Mouse (Mus musculus) lung, embryonic 15.5 days (tissue): ENCODE results near the gene Copb1. TPM values are rescaled to one million over a fixed set of nuclear protein-coding genes. Genes with fewer than 3 reads are reported as not detected.

ENCODE experiments used
- ATAC-seq: fragments of 200-750 bp; cut with Nextera tagmentation; 2 replicates; pipeline ENCODE4 v1.8.0; 2017; ENCODE audit warnings: moderate number of reproducible peaks, borderline replicate concordance; ENCODE audit not compliant: low FRiP score, low TSS enrichment; ENCODE audit errors: extremely low read depth
- H3K27ac ChIP-seq: fragments of 300-500 bp; sonication (generic); 2 replicates; pipeline ENCODE4 v1.5.1; 2015; ENCODE audit warnings: moderate library complexity, mild to moderate bottlenecking, inconsistent platforms
- H3K27me3 ChIP-seq: fragments of 300-500 bp; sonication (generic); 2 replicates; pipeline ENCODE4 v1.6.1; 2015; ENCODE audit warnings: inconsistent platforms
- H3K36me3 ChIP-seq: fragments of 300-500 bp; sonication (generic); 2 replicates; pipeline ENCODE4 v1.6.1; 2015; ENCODE audit warnings: inconsistent platforms
- H3K4me1 ChIP-seq: fragments of 300-500 bp; sonication (generic); 2 replicates; pipeline ENCODE4 v1.6.1; 2015; ENCODE audit warnings: inconsistent platforms
- H3K4me2 ChIP-seq: fragments of 300-500 bp; sonication (generic); 2 replicates; pipeline ENCODE4 v1.6.1; 2015; ENCODE audit warnings: inconsistent platforms, mild to moderate bottlenecking, moderate library complexity
- H3K4me3 ChIP-seq: fragments of 300-500 bp; sonication (generic); 2 replicates; pipeline ENCODE4 v1.5.1; 2015; ENCODE audit warnings: mild to moderate bottlenecking, inconsistent platforms
- H3K9ac ChIP-seq: fragments of 300-500 bp; sonication (generic); 2 replicates; pipeline ENCODE4 v1.6.1; 2015; ENCODE audit warnings: inconsistent platforms
- H3K9me3 ChIP-seq: fragments of 300-500 bp; sonication (generic); 2 replicates; pipeline ENCODE4 v1.6.1; 2016; ENCODE audit warnings: inconsistent platforms
- WGBS: fragments of 180-500 bp; shearing (Covaris S2); methylation state at CpG from one replicate; pipeline ENCODE4 v1.1.7; 2015; 5-methylcytosine and 5-hydroxymethylcytosine counted together
- polyA plus RNA-seq: library from polyadenylated mRNA; unstranded; fragments of >200 nt; fragmentation: Nextera tagmentation; extraction: Ambion mirVana; gene quantifications from 2 replicates; pipeline ENCODE4 v1.2.1, GENCODE M21; 2015

Gene Copb1
- 123 and 126 TPM in 2 replicates for polyA plus RNA-seq

DNA sequence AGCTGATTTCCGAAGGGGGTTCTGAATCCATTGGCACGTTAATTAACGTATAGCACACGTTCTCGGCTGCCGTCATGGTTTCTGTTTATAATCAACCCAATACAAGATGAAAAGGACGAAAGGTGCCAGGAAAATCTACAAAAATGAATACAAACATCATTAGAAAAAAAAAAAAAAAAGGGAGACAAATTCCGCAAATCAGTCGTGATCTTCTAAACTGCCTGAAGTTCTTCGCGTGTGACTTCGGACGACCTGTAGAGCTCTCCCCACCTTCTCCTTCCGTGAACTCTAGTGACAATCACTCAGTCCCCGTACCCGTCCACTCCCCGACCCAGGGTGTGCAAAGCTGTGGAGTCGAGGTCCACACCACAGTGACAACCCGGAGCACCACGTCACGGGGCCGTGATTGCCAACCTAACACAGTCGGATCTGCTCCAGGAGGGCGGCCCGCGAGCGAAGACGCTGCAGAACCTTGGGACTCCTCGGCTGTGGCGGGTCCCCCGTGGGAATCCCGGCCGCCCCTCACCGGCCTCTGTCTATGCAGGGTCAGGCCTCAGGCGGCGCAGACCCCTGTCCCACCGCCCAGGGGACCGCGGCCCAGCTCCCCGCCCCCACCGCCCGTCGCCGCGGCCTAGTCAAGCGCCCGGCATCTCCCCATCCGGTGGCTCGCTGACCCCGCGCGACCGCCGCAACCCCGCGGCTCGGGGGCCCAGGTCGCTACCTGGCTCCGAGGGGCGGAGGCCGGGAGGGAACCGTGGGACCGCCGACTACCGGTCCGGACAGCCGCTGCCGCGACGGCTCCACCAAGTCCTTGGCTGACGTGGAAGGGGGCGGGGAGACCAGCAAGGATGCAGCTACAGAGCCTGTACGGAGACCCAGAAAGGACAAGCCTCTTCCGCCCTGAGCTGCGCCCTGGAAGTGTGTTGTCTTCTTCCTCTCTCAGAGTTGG lies at the start of gene Copb1:
TSS of gene Copb1 (minus strand) at position 827 of the 949 bp plus-strand sequence.
- ATAC-seq: peak; percentile 99
- 1% methylated on average over 75 of the region's 75 CpGs for WGBS

GRCm38 (mm10) chr7:114301293-114301782 lies 46.8 kb upstream of the Copb1 start:
- no peak for ATAC-seq
- H3K36me3 ChIP-seq: no peaks in the 10 kb centered on the region
- no peaks in the 10 kb centered on the region for H3K9me3 ChIP-seq
- no peak overlapping the region for H3K4me2 ChIP-seq
- no peaks in the 10 kb centered on the region for H3K27me3 ChIP-seq
- 41% methylated on average over 4 of the region's 4 CpGs for WGBS
- no peak overlapping the region for H3K9ac ChIP-seq
- no peak overlapping the region for H3K27ac ChIP-seq
- H3K4me3 ChIP-seq: no peak overlapping the region
- H3K4me1 ChIP-seq: no peaks in the 10 kb centered on the region

More for the DNA sequence above, at the start of gene Copb1:
- Histone ChIP-seq H3K9me3 (peaks cover 2% of the 10 kb centered on the region; the same call in 1 of the 2 replicates), H3K36me3 (peaks cover 29% of the 10 kb centered on the region), H3K4me3 (peak within 1 kb of the TSS; percentile 88), H3K4me1 (peaks cover 4% of the 10 kb centered on the region; the same call in 1 of the 2 replicates), H3K27me3 (no peaks in the 10 kb centered on the region), H3K9ac (peak within 1 kb of the TSS; percentile 91), H3K27ac (peak within 1 kb of the TSS; percentile 50), H3K4me2 (peak within 1 kb of the TSS; percentile 48)

- Histone ChIP-seq H3K4me3 (no peak overlapping the region), H3K9me3 (no peaks in the 10 kb centered on the region), H3K36me3 (no peaks in the 10 kb centered on the region), H3K27me3 (no peaks in the 10 kb centered on the region), H3K27ac (no peak overlapping the region), H3K4me1 (no peaks in the 10 kb centered on the region), H3K4me2 (no peak overlapping the region), H3K9ac (no peak overlapping the region)
- 92% methylated on average over 2 of the region's 2 CpGs for WGBS
- ATAC-seq: no peak
Observed at GRCm38 (mm10) chr7:114300782-114301181, 46.3 kb upstream of the Copb1 start.

- ATAC-seq: no peak
- no peaks in the 10 kb centered on the region for H3K4me1 ChIP-seq
- no peak overlapping the region for H3K4me2 ChIP-seq
- 45% methylated on average over 4 of the region's 4 CpGs for WGBS
- H3K4me3 ChIP-seq: no peak overlapping the region
- peak overlapping the region; percentile 15; the same call in 1 of the 2 replicates for H3K27ac ChIP-seq
- H3K27me3 ChIP-seq: no peaks in the 10 kb centered on the region
- H3K36me3 ChIP-seq: no peaks in the 10 kb centered on the region
- no peak overlapping the region for H3K9ac ChIP-seq
- no peaks in the 10 kb centered on the region for H3K9me3 ChIP-seq
Observed at GRCm38 (mm10) chr7:114299247-114299646, 44.7 kb upstream of the Copb1 start.

DNA sequence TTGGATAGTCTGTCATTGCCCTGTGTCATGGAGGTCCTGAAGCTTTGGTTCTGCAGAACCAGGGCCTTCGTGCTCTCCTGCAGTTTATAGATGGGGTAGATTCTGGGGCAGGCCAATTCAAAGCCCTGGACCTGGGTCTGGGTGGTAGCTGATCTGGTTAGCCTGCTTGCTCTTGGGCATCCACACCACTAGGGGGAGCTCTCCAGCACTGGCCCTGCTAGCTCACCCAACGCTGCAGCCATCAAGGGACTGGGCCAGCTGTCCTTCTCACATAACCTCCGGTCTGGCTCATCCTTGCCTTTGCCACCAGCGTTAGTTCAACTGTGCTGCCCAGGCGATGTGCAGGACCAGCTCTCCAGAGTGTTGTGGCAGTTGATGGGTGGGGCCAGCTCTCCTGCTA lies 40.2 kb upstream of the Copb1 start:
- Histone ChIP-seq H3K9ac (no peak overlapping the region), H3K4me2 (no peak overlapping the region), H3K9me3 (no peaks in the 10 kb centered on the region), H3K4me1 (peaks cover 20% of the 10 kb centered on the region; the same call in 1 of the 2 replicates), H3K27me3 (no peaks in the 10 kb centered on the region), H3K36me3 (no peaks in the 10 kb centered on the region), H3K4me3 (no peak overlapping the region), H3K27ac (no peak overlapping the region)
- 82% methylated on average over 5 of the region's 5 CpGs for WGBS
- ATAC-seq: no peak

GRCm38 (mm10) chr7:114293903-114294302 lies 39.4 kb upstream of the Copb1 start:
- H3K9ac ChIP-seq: no peak overlapping the region
- WGBS: 65% methylated on average over 5 of the region's 5 CpGs
- H3K4me2 ChIP-seq: no peak overlapping the region
- ATAC-seq: no peak
- H3K36me3 ChIP-seq: no peaks in the 10 kb centered on the region
- H3K4me3 ChIP-seq: no peak overlapping the region
- H3K9me3 ChIP-seq: no peaks in the 10 kb centered on the region
- H3K27ac ChIP-seq: no peak overlapping the region
- H3K4me1 ChIP-seq: peaks cover 20% of the 10 kb centered on the region; the same call in 1 of the 2 replicates
- no peaks in the 10 kb centered on the region for H3K27me3 ChIP-seq

GRCm38 (mm10) chr7:114292501-114292971 lies 38.0 kb upstream of the Copb1 start:
- Histone ChIP-seq H3K27me3 (no peaks in the 10 kb centered on the region), H3K4me2 (peak overlapping the region; percentile 51), H3K9me3 (no peaks in the 10 kb centered on the region), H3K27ac (peak overlapping the region; percentile 61), H3K36me3 (no peaks in the 10 kb centered on the region), H3K4me3 (peak overlapping the region; percentile 33), H3K4me1 (peaks cover 20% of the 10 kb centered on the region; the same call in 1 of the 2 replicates), H3K9ac (peak overlapping the region; percentile 31)
- peak; percentile 77; the same call in 1 of the 2 replicates for ATAC-seq
- 4% methylated on average over 12 of the region's 12 CpGs for WGBS

DNA sequence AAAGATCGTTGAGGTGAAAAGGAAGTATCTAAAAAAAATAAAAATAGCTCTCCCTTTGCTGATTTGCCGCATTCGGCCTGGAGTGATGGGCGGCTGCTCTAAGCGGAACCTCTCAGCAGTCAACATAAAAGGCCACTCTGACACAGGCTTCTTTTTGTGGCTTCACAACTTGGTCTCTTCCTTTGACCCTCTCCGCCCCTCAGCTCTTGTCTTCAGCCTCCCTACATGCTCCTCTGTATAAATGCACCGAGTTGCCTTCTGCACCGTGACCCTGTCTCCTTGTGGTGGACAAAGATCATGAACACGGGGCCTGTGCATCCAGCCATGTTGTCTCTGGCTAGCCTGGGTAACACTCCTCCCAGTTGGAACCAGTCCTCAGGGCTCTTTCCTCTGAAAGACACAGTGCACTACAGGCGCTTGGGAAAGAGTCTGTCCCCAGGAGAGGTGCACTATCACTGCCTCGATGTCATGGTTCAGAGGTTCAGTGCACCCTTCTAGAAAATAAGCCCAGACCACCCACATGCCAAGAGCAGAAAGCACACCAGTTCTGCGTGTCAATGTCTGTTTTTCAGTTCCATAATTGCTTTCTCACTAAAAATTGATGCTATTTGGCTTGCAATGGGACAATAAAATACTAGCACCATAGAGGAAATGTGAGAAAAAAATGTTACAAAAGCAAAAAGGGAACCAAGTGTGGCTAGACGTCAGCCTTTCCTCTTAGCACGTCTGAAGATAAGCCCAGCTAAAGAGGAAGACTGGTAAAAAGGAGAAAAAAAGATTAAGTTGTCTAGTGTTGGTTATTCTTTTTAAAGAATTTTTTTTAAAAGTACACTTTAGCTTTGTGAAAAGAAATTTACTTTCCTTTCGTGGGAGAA lies 37.2 kb upstream of the Copb1 start:
- Histone ChIP-seq H3K9me3 (no peaks in the 10 kb centered on the region), H3K27ac (peak overlapping the region; percentile 61; the same call in 1 of the 2 replicates), H3K4me2 (no peak overlapping the region), H3K4me3 (no peak overlapping the region), H3K9ac (no peak overlapping the region), H3K36me3 (no peaks in the 10 kb centered on the region), H3K27me3 (no peaks in the 10 kb centered on the region), H3K4me1 (peaks cover 20% of the 10 kb centered on the region; the same call in 1 of the 2 replicates)
- WGBS: 54% methylated on average over 15 of the region's 15 CpGs
- 0 out of 2 replicates have a peak, but pooled peaks have one; percentile 21 for ATAC-seq

DNA sequence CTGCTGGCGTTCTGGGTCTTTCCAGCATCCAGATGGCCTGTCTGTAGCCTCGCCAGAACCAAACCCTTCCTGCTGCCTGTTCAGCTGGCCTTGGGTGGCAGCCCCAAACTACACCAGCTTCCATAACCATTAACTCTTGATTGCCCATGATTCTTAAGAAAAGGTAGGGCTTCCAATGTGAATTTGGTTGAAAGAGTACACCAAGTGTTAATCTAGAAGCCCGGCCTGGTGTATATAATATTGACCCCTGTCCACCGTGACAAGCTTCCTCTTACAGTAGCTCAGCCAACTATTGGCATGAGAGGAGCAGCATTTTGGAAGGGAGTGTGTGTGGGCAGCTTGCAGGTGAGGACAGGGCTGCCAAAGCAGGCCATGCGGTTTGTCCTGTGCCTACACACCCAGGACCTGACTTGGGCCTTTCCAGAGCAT lies 35.6 kb upstream of the Copb1 start:
- H3K4me3 ChIP-seq: no peak overlapping the region
- no peak for ATAC-seq
- no peak overlapping the region for H3K4me2 ChIP-seq
- H3K9me3 ChIP-seq: no peaks in the 10 kb centered on the region
- H3K27me3 ChIP-seq: no peaks in the 10 kb centered on the region
- no peaks in the 10 kb centered on the region for H3K36me3 ChIP-seq
- 58% methylated on average over 5 of the region's 5 CpGs for WGBS
- no peak overlapping the region for H3K27ac ChIP-seq
- peaks cover 20% of the 10 kb centered on the region; the same call in 1 of the 2 replicates for H3K4me1 ChIP-seq
- no peak overlapping the region for H3K9ac ChIP-seq

DNA sequence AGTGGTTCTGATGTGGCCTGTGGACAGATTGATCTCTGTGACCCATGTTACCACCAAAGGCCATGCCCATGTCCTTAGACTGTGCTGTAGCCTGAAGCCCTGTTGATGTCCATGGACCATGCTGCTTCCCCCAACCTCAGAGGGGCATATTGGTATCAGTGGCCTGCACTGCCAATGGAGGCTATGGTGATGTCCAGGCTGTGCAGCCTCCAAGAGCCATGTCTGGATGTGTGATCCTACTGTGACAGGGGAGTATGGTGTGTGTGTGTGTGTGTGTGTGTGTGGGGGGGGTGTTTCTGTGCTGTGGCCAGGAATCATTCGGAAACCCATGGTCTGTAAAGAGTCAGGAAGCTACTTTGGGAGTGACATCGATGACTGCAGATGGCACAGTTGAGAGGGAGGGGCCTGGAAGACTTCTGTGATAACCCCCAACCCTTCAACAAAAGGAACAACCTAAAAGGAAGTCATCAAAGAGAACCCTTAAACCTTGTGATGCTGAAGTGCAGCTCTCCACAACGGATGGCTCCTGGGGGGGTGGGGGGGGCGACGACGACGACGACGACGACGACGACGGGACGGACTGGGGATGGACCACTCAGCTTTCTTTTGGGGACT lies 29.9 kb upstream of the Copb1 start:
- Histone ChIP-seq H3K27me3 (no peaks in the 10 kb centered on the region), H3K4me3 (no peak overlapping the region), H3K4me1 (no peaks in the 10 kb centered on the region), H3K9ac (no peak overlapping the region), H3K4me2 (no peak overlapping the region), H3K27ac (no peak overlapping the region), H3K36me3 (no peaks in the 10 kb centered on the region), H3K9me3 (no peaks in the 10 kb centered on the region)
- 86% methylated on average over 14 of the region's 14 CpGs for WGBS
- no peak; the same call in 1 of the 2 replicates for ATAC-seq

DNA sequence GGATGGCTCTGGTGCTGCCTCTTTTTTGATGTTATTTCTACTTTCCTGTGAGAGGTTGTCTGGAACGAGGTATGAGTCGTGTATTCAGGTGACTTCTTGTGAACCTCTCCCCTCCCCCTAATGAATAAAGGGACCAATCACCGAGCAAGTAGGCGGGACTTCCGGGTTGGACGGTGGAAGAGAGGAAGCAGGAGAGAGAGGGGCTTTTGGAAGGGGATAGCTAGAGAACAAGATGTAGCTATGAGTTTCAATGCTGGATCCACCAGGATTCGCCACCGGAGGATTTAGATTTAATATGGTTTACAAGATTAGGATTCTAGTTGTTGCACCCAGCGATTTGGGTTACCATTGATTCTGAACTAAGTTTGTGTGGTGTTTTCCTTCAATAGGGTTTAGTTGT lies 28.5 kb upstream of the Copb1 start:
- Histone ChIP-seq H3K9ac (no peak overlapping the region), H3K4me3 (no peak overlapping the region), H3K4me1 (no peaks in the 10 kb centered on the region), H3K27ac (no peak overlapping the region), H3K4me2 (no peak overlapping the region), H3K36me3 (no peaks in the 10 kb centered on the region), H3K9me3 (no peaks in the 10 kb centered on the region), H3K27me3 (no peaks in the 10 kb centered on the region)
- WGBS: 66% methylated on average over 9 of the region's 9 CpGs
- no peak for ATAC-seq
